Mouse (Mus musculus) limb, embryonic 11.5 days (tissue): ENCODE results near the gene Ccdc124. TPM values are rescaled to one million over a fixed set of nuclear protein-coding genes. Genes with fewer than 3 reads are reported as not detected.
A peak's percentile ranks its signal among the peaks of the same experiment; 100 is the strongest.

ENCODE experiments used
- ATAC-seq: fragments of 200-750 bp; cut with Nextera tagmentation; 2 replicates; pipeline ENCODE4 v1.8.0; 2017; ENCODE audit warnings: low read depth; ENCODE audit not compliant: insufficient number of reproducible peaks, low FRiP score, low TSS enrichment
- DNase-seq: peaks from one replicate; pipeline ENCODE4 v3.0.0-alpha.2; 2015; ENCODE audit warnings: low spot score
- H3K27ac ChIP-seq: fragments of 300-500 bp; sonication (generic); replicated peaks from 2 replicates; pipeline ENCODE4 v1.5.1; 2014; ENCODE audit warnings: low read depth, mild to moderate bottlenecking, low read length
- H3K27me3 ChIP-seq: fragments of 300-500 bp; sonication (generic); 2 replicates; pipeline ENCODE4 v1.6.1; 2014; ENCODE audit warnings: mild to moderate bottlenecking, low read length, mixed read lengths; ENCODE audit not compliant: control insufficient read depth, insufficient read depth
- H3K36me3 ChIP-seq: fragments of 300-500 bp; sonication (generic); 2 replicates; pipeline ENCODE4 v1.6.1; 2014; ENCODE audit warnings: mild to moderate bottlenecking, low read length, moderate library complexity, mixed read lengths; ENCODE audit not compliant: control insufficient read depth, insufficient read depth
- H3K4me1 ChIP-seq: fragments of 300-500 bp; sonication (generic); 2 replicates; pipeline ENCODE4 v1.6.1; 2014; ENCODE audit warnings: low read length, mixed read lengths; ENCODE audit not compliant: control insufficient read depth, insufficient read depth
- H3K4me2 ChIP-seq: fragments of 300-500 bp; sonication (generic); 2 replicates; pipeline ENCODE4 v1.6.1; 2014; ENCODE audit warnings: low read depth, mild to moderate bottlenecking, moderate library complexity; ENCODE audit not compliant: severe bottlenecking
- H3K4me3 ChIP-seq: fragments of 300-500 bp; sonication (generic); 2 replicates; pipeline ENCODE4 v1.5.1; 2014; ENCODE audit warnings: low read depth, low read length
- H3K9ac ChIP-seq: fragments of 300-500 bp; sonication (generic); 2 replicates; pipeline ENCODE4 v1.6.1; 2014; ENCODE audit warnings: mild to moderate bottlenecking, low read length
- H3K9me3 ChIP-seq: fragments of 300-500 bp; sonication (generic); 2 replicates; pipeline ENCODE4 v1.6.1; 2016; ENCODE audit warnings: low read length; ENCODE audit not compliant: control insufficient read depth
- WGBS: fragments of 180-500 bp; shearing (Covaris S2); extraction: QIAGEN DNeasy Blood & Tissue Kit; methylation state at CpG from one replicate; pipeline ENCODE4 v1.1.7; 2014; 5-methylcytosine and 5-hydroxymethylcytosine counted together
- polyA plus RNA-seq: library from polyadenylated mRNA; unstranded; fragments of >200 nt; fragmentation: Nextera tagmentation; extraction: Ambion mirVana; gene quantifications from 2 replicates; pipeline ENCODE4 v1.2.1, GENCODE M21; 2014

Ccdc124 gene
- 154 and 161 TPM in 2 replicates for polyA plus RNA-seq

DNA sequence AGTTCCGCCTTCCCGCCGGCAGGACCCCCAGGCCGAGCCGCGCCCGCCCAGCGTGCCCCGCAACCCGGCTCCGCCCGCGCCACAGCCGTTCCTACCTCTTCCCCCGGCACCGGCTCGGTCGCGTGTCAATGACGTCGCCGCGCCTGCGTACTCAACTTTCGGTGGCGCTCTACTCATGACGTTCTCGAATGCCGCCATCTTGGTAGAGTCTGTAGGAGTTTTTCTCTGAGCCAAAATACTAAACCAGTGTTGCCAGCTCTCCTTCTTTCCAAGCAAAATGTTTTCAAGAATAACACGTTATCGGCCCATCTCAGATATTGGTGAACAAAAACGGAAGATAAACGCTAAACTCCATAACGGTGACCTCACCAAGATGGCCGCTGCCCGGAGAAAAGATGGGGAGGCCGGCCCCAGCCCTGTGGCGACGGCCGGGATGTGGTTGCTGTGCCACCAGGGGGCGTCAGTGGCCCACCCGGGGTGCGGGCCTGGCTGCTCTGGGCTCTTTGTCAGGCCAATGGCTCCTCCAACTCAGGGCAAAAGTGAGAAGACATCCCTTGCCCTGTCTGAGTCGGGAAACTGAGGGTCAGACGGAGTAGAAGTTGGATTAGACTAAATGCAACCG is at the start of gene Ccdc124:
Ccdc124 (minus strand) TSS at position 572 of the 622 bp plus-strand sequence.
- H3K9ac ChIP-seq = peak within 1 kb of the TSS; percentile 67
- no peaks in the 10 kb centered on the region for H3K27me3 ChIP-seq
- no peaks in the 10 kb centered on the region for H3K9me3 ChIP-seq
- H3K36me3 ChIP-seq = no peaks in the 10 kb centered on the region; the same call in 1 of the 2 replicates
- ATAC-seq = peak; percentile 86
- peak within 1 kb of the TSS; percentile 56; the same call in 1 of the 2 replicates for H3K27ac ChIP-seq
- under 1% methylated on average over 46 of the region's 46 CpGs for WGBS
- H3K4me3 ChIP-seq = peak within 1 kb of the TSS; percentile 83
- peak; percentile 97 for DNase-seq
- peak within 1 kb of the TSS; percentile 75 for H3K4me2 ChIP-seq
- peaks cover 10% of the 10 kb centered on the region for H3K4me1 ChIP-seq

DNA sequence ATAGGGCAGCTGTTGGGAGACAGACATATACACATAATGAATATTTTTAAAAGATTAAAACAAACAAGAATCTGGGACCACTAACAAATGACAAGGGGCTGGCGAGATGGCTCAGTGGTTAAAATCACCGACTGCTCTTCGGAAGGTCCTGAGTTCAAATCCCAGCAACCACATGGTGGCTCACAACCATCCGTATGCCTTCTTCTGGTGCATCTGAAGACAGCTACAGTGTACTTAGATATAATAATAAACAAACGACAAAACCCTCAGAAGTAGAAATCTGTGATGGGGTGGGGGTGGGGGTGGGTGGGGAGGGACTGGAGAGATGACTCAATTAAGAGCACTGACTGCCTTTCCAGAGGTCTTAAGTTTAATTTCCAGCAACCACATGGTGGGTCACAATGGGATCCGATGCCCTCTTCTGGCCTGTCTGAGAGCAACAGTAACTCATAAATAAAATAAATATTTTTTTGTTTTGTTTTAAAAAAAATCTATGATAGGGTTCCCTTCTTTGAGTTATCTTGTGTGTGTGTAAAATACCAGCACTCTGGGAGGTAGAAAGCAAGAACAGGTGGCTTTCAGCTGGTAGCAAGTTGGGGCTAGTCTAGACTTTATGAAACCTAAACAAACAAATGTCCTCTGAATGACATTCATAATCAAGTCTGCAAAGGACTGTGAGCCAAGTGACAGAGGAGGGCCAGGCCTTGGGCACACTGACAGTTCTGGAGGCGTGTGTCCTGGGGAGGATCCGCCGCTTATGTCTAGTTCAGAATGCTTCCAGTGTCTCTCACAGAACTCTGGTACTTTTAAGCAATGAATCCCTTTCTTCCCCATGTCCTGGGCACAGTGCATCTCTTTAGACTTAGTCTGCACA is 46.6 kb upstream of the Ccdc124 start:
- Histone ChIP-seq H3K27me3 (no peaks in the 10 kb centered on the region), H3K4me3 (no peak overlapping the region), H3K4me2 (no peak overlapping the region), H3K9me3 (no peaks in the 10 kb centered on the region), H3K36me3 (peaks cover 24% of the 10 kb centered on the region), H3K4me1 (no peaks in the 10 kb centered on the region), H3K27ac (no peak overlapping the region), H3K9ac (no peak overlapping the region)
- no peak for DNase-seq
- ATAC-seq = no peak
- 89% methylated on average over 9 of the region's 9 CpGs for WGBS

DNA sequence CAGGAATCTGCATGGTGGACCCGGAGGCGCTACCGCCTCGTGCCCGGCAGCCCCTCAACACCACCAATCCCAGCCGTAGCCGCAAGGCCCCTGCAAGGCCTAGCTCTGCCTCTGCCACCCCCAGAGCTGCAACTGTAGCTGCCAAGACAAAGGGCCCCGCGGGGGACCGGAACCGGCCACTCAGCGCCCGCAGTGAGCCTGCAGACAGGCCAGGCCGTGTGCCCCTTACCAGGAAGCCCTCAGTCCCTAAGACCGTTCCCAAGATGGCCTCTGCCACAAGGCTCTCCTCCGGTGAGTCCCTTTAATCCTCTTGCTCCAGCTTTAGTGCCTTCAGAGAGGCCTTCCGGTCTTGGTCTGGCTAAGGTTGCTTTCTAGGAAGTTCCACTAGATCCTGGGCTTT is 41.0 kb upstream of the Ccdc124 start:
- Histone ChIP-seq H3K4me2 (no peak overlapping the region), H3K4me1 (no peaks in the 10 kb centered on the region), H3K9ac (no peak overlapping the region), H3K27ac (no peak overlapping the region), H3K9me3 (no peaks in the 10 kb centered on the region), H3K27me3 (no peaks in the 10 kb centered on the region), H3K4me3 (no peak overlapping the region), H3K36me3 (peaks cover 50% of the 10 kb centered on the region)
- ATAC-seq (no peak), DNase-seq (no peak)
- WGBS = 95% methylated on average over 17 of the region's 17 CpGs

DNA sequence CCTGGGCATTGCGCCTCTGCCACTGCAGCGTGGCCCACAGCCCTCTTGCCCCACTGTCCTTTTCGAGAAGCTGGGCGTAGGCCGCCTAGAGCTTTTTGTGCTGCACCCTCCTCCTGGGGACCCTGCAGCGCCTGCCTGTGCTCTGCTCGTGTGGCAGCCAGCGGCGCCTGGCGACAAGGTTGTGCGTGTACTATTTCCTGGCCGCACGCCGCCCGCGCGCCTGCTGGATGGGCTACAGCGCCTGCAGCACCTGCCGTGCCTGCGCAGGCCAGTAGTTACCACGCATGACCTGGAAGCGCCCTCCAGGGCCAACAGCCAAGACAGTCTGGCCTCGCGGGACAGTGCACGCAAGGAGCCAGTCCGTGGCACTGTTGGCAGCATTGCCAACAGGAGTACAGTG is 39.8 kb upstream of the Ccdc124 start:
- Histone ChIP-seq H3K4me3 (no peak overlapping the region), H3K27ac (no peak overlapping the region), H3K9ac (no peak overlapping the region), H3K36me3 (peaks cover 46% of the 10 kb centered on the region), H3K4me2 (no peak overlapping the region), H3K9me3 (no peaks in the 10 kb centered on the region), H3K27me3 (no peaks in the 10 kb centered on the region), H3K4me1 (no peaks in the 10 kb centered on the region)
- no peak for ATAC-seq
- 93% methylated on average over 26 of the region's 26 CpGs for WGBS
- no peak for DNase-seq

DNA sequence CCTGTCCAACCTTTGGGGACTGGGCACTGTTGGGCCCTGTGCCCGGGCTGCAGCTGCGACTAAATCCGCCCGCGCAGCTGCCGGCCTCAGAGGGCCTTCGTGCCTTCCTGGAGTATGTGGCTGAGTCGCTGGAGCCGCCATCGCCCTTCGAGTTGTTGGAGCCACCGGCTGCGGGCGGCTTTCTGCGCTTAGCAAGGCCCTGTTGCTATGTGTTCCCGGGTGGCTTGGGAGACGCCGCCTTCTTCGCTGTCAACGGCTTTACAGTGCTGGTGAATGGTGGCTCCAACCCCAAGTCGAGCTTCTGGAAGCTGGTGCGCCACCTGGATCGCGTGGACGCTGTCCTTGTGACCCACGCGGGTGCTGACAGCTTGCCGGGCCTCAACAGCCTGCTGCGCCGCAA is 39.2 kb upstream of the Ccdc124 start:
- WGBS = 91% methylated on average over 30 of the region's 30 CpGs
- peaks cover 44% of the 10 kb centered on the region for H3K36me3 ChIP-seq

DNA sequence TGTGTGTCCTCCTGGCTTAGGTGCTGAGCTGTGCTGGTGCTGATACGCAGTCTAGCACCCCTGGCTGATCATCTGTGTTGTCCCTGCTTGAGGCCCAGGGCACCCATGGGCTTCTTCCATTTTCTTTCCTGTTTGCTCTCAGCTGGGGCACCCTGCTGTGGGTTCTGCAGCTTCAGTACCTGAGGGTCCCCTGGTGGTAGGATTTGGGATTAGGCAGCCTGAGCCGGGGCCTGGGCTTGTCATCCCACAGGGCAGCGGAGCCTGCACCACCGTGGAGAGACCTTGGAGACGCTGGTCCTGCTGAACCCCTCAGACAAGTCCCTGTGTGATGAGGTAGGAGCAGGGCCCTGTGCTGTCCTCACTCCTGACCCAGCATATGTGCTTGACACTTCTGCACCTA is 37.9 kb upstream of the Ccdc124 start:
- Histone ChIP-seq H3K27me3 (no peaks in the 10 kb centered on the region), H3K9me3 (no peaks in the 10 kb centered on the region), H3K36me3 (peaks cover 38% of the 10 kb centered on the region), H3K9ac (no peak overlapping the region), H3K4me2 (no peak overlapping the region), H3K4me3 (no peak overlapping the region), H3K27ac (no peak overlapping the region), H3K4me1 (peaks cover 5% of the 10 kb centered on the region)
- DNase-seq = no peak
- 87% methylated on average over 5 of the region's 5 CpGs for WGBS
- no peak for ATAC-seq

More for the DNA sequence above, 39.2 kb upstream of the Ccdc124 start:
- Histone ChIP-seq H3K4me3 (no peak overlapping the region), H3K4me2 (no peak overlapping the region), H3K9ac (no peak overlapping the region), H3K9me3 (no peaks in the 10 kb centered on the region), H3K4me1 (no peaks in the 10 kb centered on the region), H3K27me3 (no peaks in the 10 kb centered on the region), H3K27ac (no peak overlapping the region)
- no peak for ATAC-seq
- no peak for DNase-seq

DNA sequence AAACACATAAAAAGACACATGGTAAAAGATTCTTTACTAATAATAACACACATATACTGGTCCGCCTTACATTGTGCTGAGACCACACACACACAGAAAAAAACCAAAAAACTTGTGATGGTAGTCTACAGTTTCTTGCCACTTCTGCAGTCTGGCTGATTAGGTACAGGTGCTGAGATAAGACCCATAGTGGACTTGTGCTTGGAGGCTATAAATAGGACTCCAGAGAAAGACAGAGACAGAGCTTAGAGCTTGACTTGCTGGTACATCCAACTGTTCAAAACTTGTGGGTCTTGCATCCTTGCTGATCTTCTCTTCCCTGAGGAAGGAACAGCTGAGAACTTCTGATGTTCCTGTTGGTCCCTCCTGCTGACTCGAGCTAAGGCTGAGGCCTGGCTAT is 33.8 kb upstream of the Ccdc124 start:
- H3K4me2 ChIP-seq = no peak overlapping the region
- ATAC-seq (no peak), DNase-seq (no peak)
- no peak overlapping the region for H3K27ac ChIP-seq
- no peaks in the 10 kb centered on the region for H3K9me3 ChIP-seq
- no peak overlapping the region for H3K9ac ChIP-seq
- 93% methylated on average over 2 of the region's 2 CpGs for WGBS
- no peaks in the 10 kb centered on the region for H3K27me3 ChIP-seq
- no peak overlapping the region for H3K4me3 ChIP-seq
- peaks cover 9% of the 10 kb centered on the region; the same call in 1 of the 2 replicates for H3K36me3 ChIP-seq
- peaks cover 5% of the 10 kb centered on the region for H3K4me1 ChIP-seq

DNA sequence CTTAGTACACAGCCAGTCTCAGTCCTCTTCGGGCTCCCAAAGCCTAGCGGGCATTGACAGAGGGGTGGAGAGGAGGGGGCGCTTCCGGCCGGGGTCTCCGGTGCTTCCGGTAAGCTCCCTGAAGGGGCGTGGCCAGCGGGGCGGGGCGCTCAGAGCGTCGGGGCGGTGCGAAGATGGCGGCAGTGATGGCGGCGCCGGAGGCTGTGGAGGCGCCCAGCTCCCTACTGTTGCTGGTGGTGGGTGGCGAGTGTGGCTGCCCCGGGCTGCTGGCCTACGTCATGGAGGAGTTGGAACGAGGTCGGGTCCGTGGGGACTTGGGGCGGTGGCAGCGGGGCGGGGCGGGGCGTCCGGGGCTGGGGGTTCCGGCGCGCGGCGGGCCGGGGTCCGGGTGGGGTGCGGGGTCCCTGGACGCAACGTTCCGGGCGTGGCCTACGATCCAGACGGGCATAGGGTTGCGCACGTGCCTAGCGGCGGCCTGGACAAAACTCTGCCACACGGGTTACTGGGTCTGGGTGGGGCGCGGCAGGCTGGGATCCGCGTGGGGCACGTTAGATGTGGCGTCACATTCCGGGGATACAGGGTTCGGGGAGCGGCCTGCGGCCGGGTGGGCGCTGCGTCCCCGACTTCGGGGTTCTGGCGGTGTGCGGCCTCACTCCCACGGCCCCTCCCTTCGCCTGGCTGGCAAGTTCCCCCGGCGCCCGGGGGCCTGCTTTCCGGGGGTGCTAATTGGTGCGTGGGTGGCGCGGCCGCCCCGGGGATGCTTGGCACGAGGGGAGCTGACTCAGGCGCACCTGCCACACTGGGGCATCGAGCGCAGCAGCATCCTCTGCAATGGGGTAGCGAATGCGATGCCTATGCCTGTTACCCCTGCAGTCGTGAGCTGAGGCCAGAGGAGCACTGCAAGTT is 32.3 kb upstream of the Ccdc124 start, which contains the start of gene Map1s:
Map1s (plus strand) TSS at position 102 of the 906 bp plus-strand sequence.
- Histone ChIP-seq H3K9me3 (no peaks in the 10 kb centered on the region), H3K27me3 (no peaks in the 10 kb centered on the region), H3K36me3 (no peaks in the 10 kb centered on the region), H3K4me3 (peak within 1 kb of the TSS; percentile 95), H3K9ac (peak within 1 kb of the TSS; percentile 89), H3K4me2 (peak within 1 kb of the TSS; percentile 94), H3K4me1 (peaks cover 5% of the 10 kb centered on the region), H3K27ac (peak within 1 kb of the TSS; percentile 91)
- WGBS = under 1% methylated on average over 80 of the region's 86 CpGs
- peak; percentile 93 for DNase-seq
- ATAC-seq = peak; percentile 90
